Mouse (Mus musculus): ENCODE measurements around the gene Suds3. TPM values are rescaled to one million over a fixed set of nuclear protein-coding genes. Genes with fewer than 3 reads are reported as not detected.

Suds3 gene
- polyA plus RNA-seq, 1 experiment from 2014 or later = 44.1 TPM

DNA sequence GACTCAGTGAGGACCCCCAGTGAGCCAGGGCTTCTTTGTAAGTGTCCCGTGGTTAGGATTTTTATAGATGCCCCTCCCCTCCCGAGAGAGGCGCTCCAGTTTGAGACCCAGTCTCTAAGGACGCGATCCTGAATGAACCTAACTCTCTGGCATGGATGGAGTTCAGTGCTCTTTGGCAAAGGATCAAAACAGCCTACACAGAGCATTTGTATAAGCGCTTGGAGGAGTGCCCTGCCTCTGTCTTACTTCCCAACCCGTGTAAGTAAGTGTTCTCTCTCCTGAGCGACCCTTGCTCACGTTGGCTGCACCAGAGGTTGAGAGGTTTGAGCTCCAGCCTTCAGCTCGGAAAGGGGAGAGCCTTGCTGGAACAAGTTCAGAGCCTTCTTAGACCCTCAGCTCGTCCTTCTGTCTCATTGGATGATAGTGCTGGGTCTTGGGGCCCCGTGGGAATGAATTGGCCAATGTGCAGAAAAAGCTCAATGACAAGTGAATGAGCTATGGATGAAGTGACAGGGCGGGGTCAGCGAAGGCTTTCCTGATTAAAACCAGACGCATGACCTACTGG, 37.7 kb upstream of the Suds3 start:
- Histone ChIP-seq H3K4me3 (ENCODE audit: low read depth, low read length) (no peak overlapping the region), H3K9ac (ENCODE audit: low read length) (no peak overlapping the region), H3K27me3 (replicated peaks; ENCODE audit: control insufficient read depth, insufficient read depth, low read length) (no peaks in the 10 kb centered on the region), H3K36me3 (ENCODE audit: control insufficient read depth, insufficient read depth, low read length) (no peaks in the 10 kb centered on the region), H3K4me1 (replicated peaks; ENCODE audit: control insufficient read depth, insufficient read depth, low read length) (no peaks in the 10 kb centered on the region), H3K27ac (ENCODE audit: low read depth) (no peak overlapping the region), H3K4me2 (ENCODE audit: low read length) (no peak overlapping the region), H3K9me3 (ENCODE audit: control insufficient read depth, low read length) (no peaks in the 10 kb centered on the region)
- ATAC-seq (replicated peaks; ENCODE audit: low FRiP score, low TSS enrichment, low read depth) = no peak
- WGBS = 76% methylated on average over 15 of the region's 15 CpGs
- no peak for DNase-seq (ENCODE audit: low spot score)

DNA sequence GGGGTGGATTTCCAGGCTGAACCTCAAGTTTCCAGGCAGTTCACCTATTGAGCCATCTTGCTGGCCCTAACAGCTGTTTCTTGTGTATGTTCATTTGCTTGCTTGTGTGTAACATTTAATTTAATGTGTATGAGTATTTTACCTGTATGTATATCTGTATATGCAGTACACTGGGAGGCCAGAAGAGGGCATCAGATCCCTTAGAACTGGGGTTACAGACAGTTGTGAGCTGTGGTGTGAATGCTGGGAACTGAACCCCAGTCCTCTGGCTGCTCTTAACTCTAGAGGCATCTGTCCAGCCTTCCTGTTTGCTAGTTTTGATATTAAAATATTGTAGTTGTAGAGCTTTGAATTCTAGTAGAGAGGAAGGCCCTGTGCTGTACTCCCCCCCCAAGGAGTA, 37.0 kb upstream of the Suds3 start:
- no peak overlapping the region for H3K4me2 ChIP-seq (ENCODE audit: low read length)
- no peak overlapping the region for H3K27ac ChIP-seq (ENCODE audit: low read depth)
- DNase-seq (ENCODE audit: low spot score) (no peak), ATAC-seq (replicated peaks; ENCODE audit: low FRiP score, low TSS enrichment, low read depth) (no peak)
- H3K36me3 ChIP-seq (ENCODE audit: control insufficient read depth, insufficient read depth, low read length) = no peaks in the 10 kb centered on the region
- H3K4me1 ChIP-seq (replicated peaks; ENCODE audit: control insufficient read depth, insufficient read depth, low read length) = no peaks in the 10 kb centered on the region
- H3K4me3 ChIP-seq (ENCODE audit: low read depth, low read length) = no peak overlapping the region
- no peak overlapping the region for H3K9ac ChIP-seq (ENCODE audit: low read length)
- no peaks in the 10 kb centered on the region for H3K27me3 ChIP-seq (replicated peaks; ENCODE audit: control insufficient read depth, insufficient read depth, low read length)
- no peaks in the 10 kb centered on the region for H3K9me3 ChIP-seq (ENCODE audit: control insufficient read depth, low read length)

DNA sequence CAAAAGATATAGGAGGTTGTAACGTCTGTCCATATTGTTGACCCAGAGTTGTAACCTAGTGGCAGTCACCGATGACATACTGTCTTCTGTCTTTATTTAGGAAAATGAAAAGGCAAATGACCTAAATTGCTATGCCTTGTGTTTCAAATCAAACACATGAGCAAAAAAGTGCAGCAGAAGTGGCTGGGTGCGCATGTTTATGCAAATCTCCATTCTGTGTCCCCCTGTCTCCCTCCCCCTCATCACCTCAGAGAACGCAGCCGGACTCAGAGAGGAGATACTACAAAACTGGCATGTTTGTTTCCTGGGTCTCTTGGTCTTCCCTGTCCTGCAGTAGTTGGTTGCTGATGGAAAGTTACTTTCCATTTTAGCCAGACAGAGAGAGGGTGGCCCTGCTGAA, 34.2 kb upstream of the Suds3 start:
- Histone ChIP-seq H3K27ac (ENCODE audit: low read depth) (no peak overlapping the region), H3K4me1 (replicated peaks; ENCODE audit: control insufficient read depth, insufficient read depth, low read length) (peaks cover 4% of the 10 kb centered on the region; the same call in 1 of the 2 replicates), H3K4me2 (ENCODE audit: low read length) (no peak overlapping the region), H3K9me3 (ENCODE audit: control insufficient read depth, low read length) (no peaks in the 10 kb centered on the region), H3K27me3 (replicated peaks; ENCODE audit: control insufficient read depth, insufficient read depth, low read length) (no peaks in the 10 kb centered on the region), H3K9ac (ENCODE audit: low read length) (no peak overlapping the region), H3K36me3 (ENCODE audit: control insufficient read depth, insufficient read depth, low read length) (no peaks in the 10 kb centered on the region), H3K4me3 (ENCODE audit: low read depth, low read length) (no peak overlapping the region)
- DNase-seq (ENCODE audit: low spot score) = no peak
- WGBS = 81% methylated on average over 5 of the region's 5 CpGs
- ATAC-seq (replicated peaks; ENCODE audit: low FRiP score, low TSS enrichment, low read depth) = no peak

DNA sequence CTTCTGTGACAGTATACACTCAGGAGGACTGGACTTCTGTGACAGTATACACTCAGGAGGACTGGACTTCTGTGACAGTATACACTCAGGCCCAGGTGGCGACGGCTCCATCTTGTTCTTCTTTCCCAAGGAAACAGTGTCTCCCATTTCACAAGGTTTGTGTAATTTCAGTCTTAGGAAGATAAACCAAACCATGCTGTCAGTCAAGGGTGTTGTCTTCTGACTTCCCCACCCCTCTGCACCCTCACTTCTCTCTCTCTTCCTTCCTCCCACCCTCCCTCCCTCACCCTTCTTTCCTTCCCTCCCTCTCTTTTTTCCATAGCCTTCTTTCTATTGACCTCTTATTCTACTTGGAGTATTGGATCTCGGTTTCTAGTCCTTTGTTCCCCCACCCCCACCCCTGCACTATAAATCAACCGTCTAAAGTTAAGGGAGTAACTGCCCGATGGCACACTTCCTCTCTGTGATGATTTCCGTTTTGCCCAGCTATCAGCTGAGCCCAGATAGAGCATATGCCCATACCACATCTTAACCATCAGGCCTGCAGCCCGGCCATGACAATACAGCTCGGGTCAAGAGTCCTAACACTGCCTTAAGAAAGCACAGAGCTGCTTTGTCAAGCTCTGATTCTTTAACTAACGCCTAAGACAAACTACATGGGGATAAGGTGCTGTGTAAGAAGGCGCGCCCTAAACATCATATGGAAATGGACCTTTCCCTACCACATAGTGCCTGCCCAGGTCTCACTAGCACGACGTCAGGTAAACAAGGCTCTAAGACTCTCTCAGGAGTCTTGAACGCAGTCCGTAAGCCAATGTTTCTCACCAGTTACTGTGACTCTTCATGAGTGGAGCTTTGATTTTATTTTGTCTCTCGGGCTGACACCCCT, 33.4 kb upstream of the Suds3 start:
- ATAC-seq (replicated peaks; ENCODE audit: low FRiP score, low TSS enrichment, low read depth) (no peak), DNase-seq (ENCODE audit: low spot score) (no peak)
- peaks cover 4% of the 10 kb centered on the region; the same call in 1 of the 2 replicates for H3K4me1 ChIP-seq (replicated peaks; ENCODE audit: control insufficient read depth, insufficient read depth, low read length)
- H3K27me3 ChIP-seq (replicated peaks; ENCODE audit: control insufficient read depth, insufficient read depth, low read length) = no peaks in the 10 kb centered on the region
- H3K9me3 ChIP-seq (ENCODE audit: control insufficient read depth, low read length) = no peaks in the 10 kb centered on the region
- H3K4me2 ChIP-seq (ENCODE audit: low read length) = no peak overlapping the region
- H3K4me3 ChIP-seq (ENCODE audit: low read depth, low read length) = no peak overlapping the region
- no peak overlapping the region for H3K9ac ChIP-seq (ENCODE audit: low read length)
- H3K27ac ChIP-seq (ENCODE audit: low read depth) = no peak overlapping the region
- WGBS = 68% methylated on average over 16 of the region's 16 CpGs
- no peaks in the 10 kb centered on the region for H3K36me3 ChIP-seq (ENCODE audit: control insufficient read depth, insufficient read depth, low read length)

DNA sequence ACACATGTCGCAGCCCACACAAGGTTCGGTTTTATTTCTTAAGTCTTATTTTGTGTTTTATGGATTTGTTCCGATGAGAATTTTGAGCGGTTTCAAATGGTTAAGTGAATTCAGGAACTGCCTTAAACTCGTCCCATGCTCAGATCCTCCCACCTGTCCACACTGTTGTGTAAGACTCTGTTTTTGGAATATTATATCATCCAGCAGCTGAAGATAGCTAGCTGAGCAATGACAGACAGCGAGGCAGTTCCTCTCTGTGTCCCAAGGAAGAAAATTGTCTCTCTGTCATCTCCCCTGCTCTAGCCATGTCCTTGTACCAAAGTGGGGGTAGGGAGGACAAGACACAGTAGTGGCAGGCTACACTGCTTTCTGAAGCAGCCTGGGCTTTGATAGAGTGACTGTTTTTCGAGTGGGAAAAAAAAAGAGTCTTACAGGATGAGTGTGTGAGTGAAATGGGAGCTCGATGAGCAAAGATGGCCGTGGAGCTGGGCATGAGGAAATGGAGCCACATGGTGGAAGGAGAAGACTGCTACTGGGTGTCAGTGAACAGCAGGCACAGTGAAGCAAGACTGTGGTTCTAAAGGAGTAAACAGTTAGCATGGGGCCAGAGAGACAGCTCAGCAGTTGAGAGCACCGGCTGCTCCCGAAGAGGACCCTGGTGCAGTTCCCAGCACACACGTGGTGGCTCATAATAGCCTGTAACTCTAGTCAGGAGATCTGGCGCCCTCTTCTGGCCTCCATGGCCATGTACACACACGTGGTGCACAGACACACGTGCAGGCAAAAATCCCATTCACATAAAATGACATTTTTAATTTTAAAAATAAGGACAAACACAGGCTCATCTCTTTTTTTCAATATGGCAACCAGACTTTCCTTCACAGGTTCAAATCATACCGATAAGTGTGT, 31.5 kb upstream of the Suds3 start:
- Histone ChIP-seq H3K9me3 (ENCODE audit: control insufficient read depth, low read length) (no peaks in the 10 kb centered on the region), H3K4me1 (replicated peaks; ENCODE audit: control insufficient read depth, insufficient read depth, low read length) (peaks cover 4% of the 10 kb centered on the region; the same call in 1 of the 2 replicates), H3K4me2 (ENCODE audit: low read length) (no peak overlapping the region), H3K9ac (ENCODE audit: low read length) (no peak overlapping the region), H3K36me3 (ENCODE audit: control insufficient read depth, insufficient read depth, low read length) (no peaks in the 10 kb centered on the region), H3K27ac (ENCODE audit: low read depth) (no peak overlapping the region), H3K27me3 (replicated peaks; ENCODE audit: control insufficient read depth, insufficient read depth, low read length) (no peaks in the 10 kb centered on the region), H3K4me3 (ENCODE audit: low read depth, low read length) (no peak overlapping the region)
- WGBS = 94% methylated on average over 16 of the region's 16 CpGs
- DNase-seq (ENCODE audit: low spot score) (no peak), ATAC-seq (replicated peaks; ENCODE audit: low FRiP score, low TSS enrichment, low read depth) (no peak)

DNA sequence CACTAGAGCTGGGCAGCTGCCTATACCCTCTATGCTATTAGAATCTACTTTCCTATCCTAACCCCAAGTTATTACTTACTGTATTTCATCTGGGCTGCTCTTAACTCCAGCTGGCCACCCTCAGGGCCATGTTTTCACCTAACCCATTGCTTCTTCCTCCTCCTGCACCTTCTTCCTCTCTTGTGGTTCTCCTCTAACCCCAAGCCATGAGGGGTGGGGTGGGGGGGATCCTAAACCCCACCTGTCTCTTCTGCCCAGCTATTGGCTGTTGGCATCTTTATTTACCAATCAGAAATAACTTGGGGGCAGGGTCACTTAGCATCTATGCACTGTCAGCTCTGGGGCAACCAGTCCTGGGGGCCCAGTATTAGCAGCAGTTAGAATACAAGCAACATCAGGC, 30.3 kb upstream of the Suds3 start:
- Histone ChIP-seq H3K4me1 (replicated peaks; ENCODE audit: control insufficient read depth, insufficient read depth, low read length) (peaks cover 4% of the 10 kb centered on the region; the same call in 1 of the 2 replicates), H3K9ac (ENCODE audit: low read length) (no peak overlapping the region), H3K4me2 (ENCODE audit: low read length) (no peak overlapping the region), H3K27ac (ENCODE audit: low read depth) (no peak overlapping the region), H3K36me3 (ENCODE audit: control insufficient read depth, insufficient read depth, low read length) (no peaks in the 10 kb centered on the region), H3K27me3 (replicated peaks; ENCODE audit: control insufficient read depth, insufficient read depth, low read length) (no peaks in the 10 kb centered on the region), H3K4me3 (ENCODE audit: low read depth, low read length) (no peak overlapping the region), H3K9me3 (ENCODE audit: control insufficient read depth, low read length) (no peaks in the 10 kb centered on the region)
- ATAC-seq (replicated peaks; ENCODE audit: low FRiP score, low TSS enrichment, low read depth) (no peak), DNase-seq (ENCODE audit: low spot score) (no peak)

DNA sequence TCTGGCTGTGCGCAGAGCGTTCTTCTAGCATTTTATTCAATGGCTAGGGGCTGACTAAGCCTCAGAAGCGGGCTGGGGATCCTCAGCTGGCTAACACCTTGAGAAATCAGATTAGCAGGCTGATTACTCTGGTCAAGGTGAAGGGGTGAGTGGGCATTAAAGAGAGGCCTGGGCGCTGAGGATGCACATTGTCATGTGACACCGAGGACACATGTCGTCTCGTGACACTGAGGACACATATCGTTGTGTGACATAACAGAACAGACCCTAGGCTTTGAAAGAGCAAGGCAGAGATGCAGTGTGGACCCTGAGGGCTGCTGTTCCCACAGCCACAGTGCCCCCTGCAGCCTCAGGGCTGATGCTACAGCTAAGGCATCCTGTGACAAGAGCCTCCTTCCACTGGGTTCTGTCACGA, 27.8 kb upstream of the Suds3 start:
- Histone ChIP-seq H3K4me2 (ENCODE audit: low read length) (no peak overlapping the region), H3K9me3 (ENCODE audit: control insufficient read depth, low read length) (no peaks in the 10 kb centered on the region), H3K9ac (ENCODE audit: low read length) (no peak overlapping the region), H3K4me3 (ENCODE audit: low read depth, low read length) (no peak overlapping the region), H3K36me3 (ENCODE audit: control insufficient read depth, insufficient read depth, low read length) (no peaks in the 10 kb centered on the region), H3K4me1 (replicated peaks; ENCODE audit: control insufficient read depth, insufficient read depth, low read length) (peaks cover 4% of the 10 kb centered on the region; the same call in 1 of the 2 replicates), H3K27me3 (replicated peaks; ENCODE audit: control insufficient read depth, insufficient read depth, low read length) (no peaks in the 10 kb centered on the region), H3K27ac (ENCODE audit: low read depth) (no peak overlapping the region)
- ATAC-seq (replicated peaks; ENCODE audit: low FRiP score, low TSS enrichment, low read depth) (no peak), DNase-seq (ENCODE audit: low spot score) (no peak)
- WGBS = 55% methylated on average over 9 of the region's 9 CpGs

DNA sequence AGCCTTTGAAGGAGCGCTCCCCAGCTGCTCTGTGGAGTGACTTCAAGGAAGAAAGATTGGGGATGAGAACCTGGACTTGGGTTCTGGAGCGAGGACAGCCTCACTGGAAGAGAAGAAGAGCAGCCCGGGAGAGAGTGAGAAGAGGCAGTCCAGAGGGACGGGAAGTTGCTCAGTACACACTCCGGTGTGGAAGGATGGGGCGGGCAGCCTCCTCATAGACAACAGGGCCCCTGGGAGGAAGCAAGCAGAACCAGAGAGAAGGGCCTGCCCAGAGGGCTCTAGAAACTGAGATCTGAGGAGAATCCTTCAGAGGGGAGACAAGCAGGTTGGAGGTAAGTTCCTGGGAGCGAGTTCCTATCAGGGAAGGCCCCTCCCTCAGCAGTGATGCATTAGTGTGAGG, 24.5 kb upstream of the Suds3 start:
- peaks cover 19% of the 10 kb centered on the region for H3K4me1 ChIP-seq (replicated peaks; ENCODE audit: control insufficient read depth, insufficient read depth, low read length)
- no peak overlapping the region for H3K27ac ChIP-seq (ENCODE audit: low read depth)
- H3K4me3 ChIP-seq (ENCODE audit: low read depth, low read length) = no peak overlapping the region
- H3K36me3 ChIP-seq (ENCODE audit: control insufficient read depth, insufficient read depth, low read length) = no peaks in the 10 kb centered on the region
- no peaks in the 10 kb centered on the region for H3K9me3 ChIP-seq (ENCODE audit: control insufficient read depth, low read length)
- 70% methylated on average over 7 of the region's 7 CpGs for WGBS
- DNase-seq (ENCODE audit: low spot score) = no peak
- H3K4me2 ChIP-seq (ENCODE audit: low read length) = no peak overlapping the region
- ATAC-seq (replicated peaks; ENCODE audit: low FRiP score, low TSS enrichment, low read depth) = no peak
- H3K27me3 ChIP-seq (replicated peaks; ENCODE audit: control insufficient read depth, insufficient read depth, low read length) = no peaks in the 10 kb centered on the region
- no peak overlapping the region for H3K9ac ChIP-seq (ENCODE audit: low read length)

Data from intestine, embryonic 14.5 days (tissue).